Mouse (Mus musculus): ENCODE measurements around the gene Vsig10l. TPM values are rescaled to one million over a fixed set of nuclear protein-coding genes. Genes with fewer than 3 reads are reported as not detected.

Gene Vsig10l
- polyA plus RNA-seq, 1 experiment from 2014 or later: 2.2 TPM

DNA sequence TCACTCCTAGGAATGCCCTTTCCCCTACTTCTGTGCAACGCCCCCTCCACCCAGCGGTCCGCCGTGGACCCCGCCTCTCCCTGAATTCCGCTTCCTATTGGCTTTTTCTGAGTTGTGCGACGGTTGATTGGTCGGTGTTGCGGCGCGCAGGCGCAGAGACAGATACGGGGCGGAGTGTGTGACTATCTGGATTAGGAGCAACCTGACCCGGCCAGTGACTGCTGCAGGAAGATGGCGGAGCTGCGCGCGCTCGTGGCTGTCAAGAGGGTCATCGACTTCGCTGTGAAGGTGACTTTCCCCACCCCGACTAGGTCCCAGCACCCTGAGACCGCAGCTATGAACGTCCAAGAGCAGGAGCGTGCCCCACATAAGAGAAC, 19.0 kb upstream of the Vsig10l start, which contains the start of the genes Etfb and Gm45233:
Etfb (plus strand) TSS at position 167 of the 377 bp plus-strand sequence.
Gm45233 (plus strand) TSS at position 212 of the 377 bp plus-strand sequence.
- Histone ChIP-seq H3K9ac (ENCODE audit: low read length) (peak within 1 kb of the TSS; percentile 79), H3K9me3 (ENCODE audit: control insufficient read depth, low read length) (no peaks in the 10 kb centered on the region), H3K4me1 (ENCODE audit: control insufficient read depth in 2 of 2, insufficient read depth in 2 of 2, low read length in 2 of 2) (peaks cover 23 to 32% of the 10 kb centered on the region in 2 experiments), H3K36me3 (ENCODE audit: control insufficient read depth, insufficient read depth, low read length) (no peaks in the 10 kb centered on the region), H3K4me3 (ENCODE audit: control insufficient read depth in 1 of 2, insufficient read depth in 1 of 2, low read depth in 1 of 2, low read length in 2 of 2) (peak within 1 kb of the TSS; percentile 60 to 69), H3K27me3 (ENCODE audit: control insufficient read depth, insufficient read depth, low read length) (no peaks in the 10 kb centered on the region), H3K27ac (replicated peaks in 1 of 2; ENCODE audit: control insufficient read depth in 1 of 2, insufficient read depth in 1 of 2, low read depth in 2 of 2, low read length in 2 of 2) (peak within 1 kb of the TSS; percentile 98 to 100), H3K4me2 (ENCODE audit: low read length) (peak within 1 kb of the TSS; percentile 93)
- 0% methylated on average over 27 of the region's 27 CpGs for WGBS
- peak; percentile 96 for ATAC-seq (ENCODE audit: insufficient number of reproducible peaks, insufficient read depth, low FRiP score, low read depth)

DNA sequence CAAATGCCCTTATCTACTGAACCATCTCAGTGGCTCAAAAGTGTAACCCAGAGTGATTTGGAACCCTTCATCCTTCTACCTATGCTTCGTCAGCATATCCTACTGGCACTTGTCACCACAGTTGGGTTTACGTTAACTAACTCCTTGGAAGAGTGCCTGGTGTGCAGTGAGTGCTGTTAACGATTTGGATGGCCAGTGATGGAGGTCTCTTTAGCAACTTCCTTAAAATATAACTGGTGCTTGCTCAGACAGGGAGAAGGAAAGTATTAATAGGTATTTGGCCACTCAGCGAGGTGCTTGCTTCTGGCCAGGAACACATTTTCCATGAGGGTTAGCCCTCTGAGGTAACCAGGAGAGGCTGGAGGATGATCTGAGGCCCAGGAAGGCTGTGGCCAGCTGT, 15.2 kb upstream of the Vsig10l start:
- no peak for ATAC-seq (ENCODE audit: insufficient number of reproducible peaks, insufficient read depth, low FRiP score, low read depth)
- Histone ChIP-seq H3K4me3 (ENCODE audit: control insufficient read depth in 1 of 2, insufficient read depth in 1 of 2, low read depth in 1 of 2, low read length in 2 of 2) (no peak overlapping the region), H3K27me3 (ENCODE audit: control insufficient read depth, insufficient read depth, low read length) (no peaks in the 10 kb centered on the region), H3K4me2 (ENCODE audit: low read length) (peak overlapping the region; percentile 8; the same call in 1 of the 2 replicates), H3K27ac (replicated peaks in 1 of 2; ENCODE audit: control insufficient read depth in 1 of 2, insufficient read depth in 1 of 2, low read depth in 2 of 2, low read length in 2 of 2) (peak overlapping the region in 1 of 2 experiments; percentile 47; a peak in 2 of 4 replicates), H3K9ac (ENCODE audit: low read length) (no peak overlapping the region), H3K4me1 (ENCODE audit: control insufficient read depth in 2 of 2, insufficient read depth in 2 of 2, low read length in 2 of 2) (peaks cover 22 to 37% of the 10 kb centered on the region in 2 experiments), H3K9me3 (ENCODE audit: control insufficient read depth, low read length) (no peaks in the 10 kb centered on the region), H3K36me3 (ENCODE audit: control insufficient read depth, insufficient read depth, low read length) (peaks cover 22% of the 10 kb centered on the region)
- WGBS: 67% methylated on average over 4 of the region's 4 CpGs

DNA sequence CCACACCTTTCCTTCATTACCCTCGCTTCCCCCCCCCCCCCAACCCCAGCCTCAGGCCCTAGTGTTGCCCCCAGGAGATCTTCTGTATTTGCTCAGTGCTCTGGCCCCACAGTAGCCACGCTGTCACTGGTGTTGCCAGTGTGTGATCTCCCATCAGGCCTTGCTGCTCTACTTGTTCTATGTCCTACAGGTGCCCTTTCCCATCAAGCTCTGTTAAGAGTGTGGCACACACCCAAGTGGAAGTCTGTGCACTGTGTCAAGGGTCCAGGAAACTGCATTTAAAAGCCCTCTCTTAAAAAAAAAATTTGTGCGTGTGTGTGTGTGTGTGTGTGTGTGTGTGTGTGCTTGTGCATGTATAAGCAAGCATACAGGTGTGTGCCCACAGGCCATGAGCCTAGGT, 14.7 kb upstream of the Vsig10l start:
- no peak for ATAC-seq (ENCODE audit: insufficient number of reproducible peaks, insufficient read depth, low FRiP score, low read depth)
- Histone ChIP-seq H3K27me3 (ENCODE audit: control insufficient read depth, insufficient read depth, low read length) (no peaks in the 10 kb centered on the region), H3K9me3 (ENCODE audit: control insufficient read depth, low read length) (no peaks in the 10 kb centered on the region), H3K27ac (replicated peaks in 1 of 2; ENCODE audit: control insufficient read depth in 1 of 2, insufficient read depth in 1 of 2, low read depth in 2 of 2, low read length in 2 of 2) (peak overlapping the region; percentile 33 to 47; a peak in 3 of 4 replicates), H3K4me2 (ENCODE audit: low read length) (peak overlapping the region; percentile 8; the same call in 1 of the 2 replicates), H3K4me1 (ENCODE audit: control insufficient read depth in 2 of 2, insufficient read depth in 2 of 2, low read length in 2 of 2) (peaks cover 19 to 37% of the 10 kb centered on the region in 2 experiments), H3K4me3 (ENCODE audit: control insufficient read depth in 1 of 2, insufficient read depth in 1 of 2, low read depth in 1 of 2, low read length in 2 of 2) (no peak overlapping the region), H3K36me3 (ENCODE audit: control insufficient read depth, insufficient read depth, low read length) (peaks cover 26% of the 10 kb centered on the region), H3K9ac (ENCODE audit: low read length) (no peak overlapping the region)
- 90% methylated on average over 3 of the region's 3 CpGs for WGBS

DNA sequence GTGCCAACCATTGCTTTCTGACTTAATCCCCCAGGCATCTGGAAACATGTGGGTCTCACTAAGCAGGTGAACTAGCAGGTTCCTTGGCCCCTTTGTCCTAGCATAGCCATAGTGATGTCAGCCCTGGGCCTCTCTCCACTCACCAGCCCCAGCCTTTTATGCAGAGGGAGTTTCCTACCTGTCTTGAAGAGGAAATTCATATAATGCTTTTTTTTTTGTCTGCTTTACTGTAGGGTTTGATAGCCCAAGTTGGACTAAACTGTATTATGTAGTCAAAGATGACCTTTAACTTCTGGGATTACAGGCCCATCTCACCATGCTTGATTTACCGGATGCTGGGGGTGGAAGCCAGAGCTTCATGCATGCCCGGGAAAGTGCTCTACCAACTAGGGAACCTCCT, 13.1 kb upstream of the Vsig10l start:
- no peak overlapping the region for H3K9ac ChIP-seq (ENCODE audit: low read length)
- no peak overlapping the region for H3K4me3 ChIP-seq (ENCODE audit: control insufficient read depth in 1 of 2, insufficient read depth in 1 of 2, low read depth in 1 of 2, low read length in 2 of 2)
- no peaks in the 10 kb centered on the region for H3K27me3 ChIP-seq (ENCODE audit: control insufficient read depth, insufficient read depth, low read length)
- peaks cover 13 to 32% of the 10 kb centered on the region in 2 experiments for H3K4me1 ChIP-seq (ENCODE audit: control insufficient read depth in 2 of 2, insufficient read depth in 2 of 2, low read length in 2 of 2)
- WGBS: 93% methylated on average over 2 of the region's 2 CpGs
- peak overlapping the region in 1 of 2 experiments; percentile 72; a peak in 2 of 4 replicates for H3K27ac ChIP-seq (replicated peaks in 1 of 2; ENCODE audit: control insufficient read depth in 1 of 2, insufficient read depth in 1 of 2, low read depth in 2 of 2, low read length in 2 of 2)
- peaks cover 42% of the 10 kb centered on the region for H3K36me3 ChIP-seq (ENCODE audit: control insufficient read depth, insufficient read depth, low read length)
- ATAC-seq (ENCODE audit: insufficient number of reproducible peaks, insufficient read depth, low FRiP score, low read depth): no peak
- no peak overlapping the region for H3K4me2 ChIP-seq (ENCODE audit: low read length)
- H3K9me3 ChIP-seq (ENCODE audit: control insufficient read depth, low read length): no peaks in the 10 kb centered on the region

DNA sequence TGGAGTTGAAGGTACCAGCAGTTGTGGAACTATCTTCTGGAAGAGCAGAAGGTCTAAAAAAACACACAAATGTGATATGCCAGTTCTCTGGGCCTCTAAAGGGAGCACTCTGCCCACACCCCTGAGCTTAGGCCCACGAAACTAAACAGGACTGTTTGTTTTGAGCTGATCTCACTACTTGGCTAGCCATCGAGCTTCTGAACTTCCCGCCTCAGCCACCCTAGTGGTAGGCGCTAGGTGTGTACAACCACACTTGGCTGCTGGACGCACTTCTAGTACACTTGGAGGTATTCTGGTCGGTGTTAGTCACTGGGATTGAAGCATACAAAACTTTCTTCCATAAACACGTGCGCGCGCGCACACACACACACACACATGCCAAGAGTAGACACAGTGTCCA, 11.2 kb upstream of the Vsig10l start:
- H3K27me3 ChIP-seq (ENCODE audit: control insufficient read depth, insufficient read depth, low read length): no peaks in the 10 kb centered on the region
- 94% methylated on average over 11 of the region's 11 CpGs for WGBS
- H3K4me2 ChIP-seq (ENCODE audit: low read length): no peak overlapping the region
- ATAC-seq (ENCODE audit: insufficient number of reproducible peaks, insufficient read depth, low FRiP score, low read depth): no peak
- H3K36me3 ChIP-seq (ENCODE audit: control insufficient read depth, insufficient read depth, low read length): peaks cover 61% of the 10 kb centered on the region
- H3K9me3 ChIP-seq (ENCODE audit: control insufficient read depth, low read length): no peaks in the 10 kb centered on the region
- peaks cover 11 to 27% of the 10 kb centered on the region in 2 experiments for H3K4me1 ChIP-seq (ENCODE audit: control insufficient read depth in 2 of 2, insufficient read depth in 2 of 2, low read length in 2 of 2)
- no peak overlapping the region for H3K27ac ChIP-seq (replicated peaks in 1 of 2; ENCODE audit: control insufficient read depth in 1 of 2, insufficient read depth in 1 of 2, low read depth in 2 of 2, low read length in 2 of 2)
- H3K4me3 ChIP-seq (ENCODE audit: control insufficient read depth in 1 of 2, insufficient read depth in 1 of 2, low read depth in 1 of 2, low read length in 2 of 2): no peak overlapping the region
- H3K9ac ChIP-seq (ENCODE audit: low read length): no peak overlapping the region

DNA sequence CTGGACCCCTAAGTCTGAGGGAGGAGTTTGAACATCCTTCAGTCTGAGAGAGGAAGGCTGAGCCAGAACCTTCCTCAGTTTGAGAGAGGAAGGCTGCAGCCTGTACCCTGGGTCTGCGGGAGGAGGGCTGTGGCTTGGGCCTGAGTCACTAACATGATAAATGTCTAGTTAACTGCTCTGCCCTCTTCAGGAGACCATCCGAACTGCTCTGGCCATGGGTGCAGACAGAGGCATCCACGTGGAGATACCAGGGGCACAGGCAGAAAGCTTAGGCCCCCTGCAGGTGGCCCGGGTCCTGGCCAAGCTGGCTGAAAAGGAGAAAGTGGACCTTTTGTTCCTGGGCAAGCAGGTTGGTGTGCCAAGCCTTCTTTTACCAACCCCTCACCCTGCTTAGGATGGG, 10.3 kb upstream of the Vsig10l start:
- Histone ChIP-seq H3K4me3 (ENCODE audit: control insufficient read depth in 1 of 2, insufficient read depth in 1 of 2, low read depth in 1 of 2, low read length in 2 of 2) (no peak overlapping the region), H3K36me3 (ENCODE audit: control insufficient read depth, insufficient read depth, low read length) (peaks cover 70% of the 10 kb centered on the region), H3K4me2 (ENCODE audit: low read length) (no peak overlapping the region), H3K4me1 (ENCODE audit: control insufficient read depth in 2 of 2, insufficient read depth in 2 of 2, low read length in 2 of 2) (peaks cover 11 to 23% of the 10 kb centered on the region in 2 experiments), H3K27ac (replicated peaks in 1 of 2; ENCODE audit: control insufficient read depth in 1 of 2, insufficient read depth in 1 of 2, low read depth in 2 of 2, low read length in 2 of 2) (no peak overlapping the region), H3K9me3 (ENCODE audit: control insufficient read depth, low read length) (no peaks in the 10 kb centered on the region), H3K9ac (ENCODE audit: low read length) (no peak overlapping the region), H3K27me3 (ENCODE audit: control insufficient read depth, insufficient read depth, low read length) (no peaks in the 10 kb centered on the region)
- ATAC-seq (ENCODE audit: insufficient number of reproducible peaks, insufficient read depth, low FRiP score, low read depth): no peak
- WGBS: 34% methylated on average over 4 of the region's 4 CpGs

DNA sequence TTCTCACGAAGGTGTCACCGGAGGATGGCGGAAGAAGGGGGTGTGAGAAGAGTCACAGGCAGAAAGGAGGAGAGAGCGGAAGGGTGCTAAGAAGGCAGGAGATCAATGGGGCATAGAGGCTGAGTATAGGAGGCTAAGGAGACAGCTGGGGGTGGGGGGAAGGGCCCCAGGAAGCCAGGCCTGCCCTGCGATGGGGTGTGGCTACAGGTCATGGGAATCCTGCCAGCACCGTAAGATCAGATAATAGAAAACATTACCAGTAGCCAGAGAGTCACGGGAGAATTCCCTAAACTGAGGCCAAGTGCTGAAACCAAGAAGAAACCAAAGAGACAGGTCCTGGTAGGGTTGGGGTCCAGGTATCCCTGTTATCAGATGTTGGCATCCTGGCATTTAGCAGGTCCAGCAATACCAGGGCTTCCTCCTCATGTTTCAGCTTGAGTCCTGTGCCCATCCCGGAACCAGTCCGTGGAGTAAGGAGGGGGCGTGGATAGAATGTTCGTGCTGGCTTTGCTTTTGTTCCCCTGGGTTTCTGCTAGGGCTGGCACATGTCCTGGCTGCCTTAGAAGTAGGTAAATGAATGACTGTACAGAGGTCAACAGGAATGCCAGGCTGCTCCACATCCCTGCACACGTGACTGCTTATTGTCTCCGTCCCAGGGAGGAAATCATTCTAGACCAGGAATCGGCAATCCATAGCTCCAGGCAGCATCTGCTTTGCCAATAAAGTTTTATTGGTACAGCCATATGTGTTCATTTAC, 9.2 kb upstream of the Vsig10l start:
- Histone ChIP-seq H3K9ac (ENCODE audit: low read length) (no peak overlapping the region), H3K4me2 (ENCODE audit: low read length) (no peak overlapping the region), H3K27me3 (ENCODE audit: control insufficient read depth, insufficient read depth, low read length) (no peaks in the 10 kb centered on the region), H3K36me3 (ENCODE audit: control insufficient read depth, insufficient read depth, low read length) (peaks cover 75% of the 10 kb centered on the region), H3K9me3 (ENCODE audit: control insufficient read depth, low read length) (no peaks in the 10 kb centered on the region), H3K4me1 (ENCODE audit: control insufficient read depth in 2 of 2, insufficient read depth in 2 of 2, low read length in 2 of 2) (peaks cover 7 to 12% of the 10 kb centered on the region in 2 experiments), H3K4me3 (ENCODE audit: control insufficient read depth in 1 of 2, insufficient read depth in 1 of 2, low read depth in 1 of 2, low read length in 2 of 2) (no peak overlapping the region), H3K27ac (replicated peaks in 1 of 2; ENCODE audit: control insufficient read depth in 1 of 2, insufficient read depth in 1 of 2, low read depth in 2 of 2, low read length in 2 of 2) (no peak overlapping the region)
- no peak for ATAC-seq (ENCODE audit: insufficient number of reproducible peaks, insufficient read depth, low FRiP score, low read depth)
- WGBS: 86% methylated on average over 14 of the region's 14 CpGs
